Mouse (Mus musculus) embryonic fibroblast, embryonic 13.5 days (primary cell): ENCODE measurements at regions not wholly inside any gene's neighbourhood (a gene's known extent, or its start where the extent isn't known, plus 50 kb on each side); places are given as distances from the start of the nearest gene placed in this dataset.

Source experiments
- CTCF ChIP-seq: IDR thresholded peaks from 2 replicates; pipeline ENCODE4 v1.5.1; 2011; ENCODE audit warnings: mild to moderate bottlenecking, control low read depth, low read length, moderate library complexity, borderline replicate concordance; ENCODE audit not compliant: insufficient read depth
- POLR2A ChIP-seq: IDR thresholded peaks from 2 replicates; pipeline ENCODE4 v1.6.1; 2011; ENCODE audit warnings: low read depth, mild to moderate bottlenecking, control low read depth, low read length, moderate library complexity

DNA sequence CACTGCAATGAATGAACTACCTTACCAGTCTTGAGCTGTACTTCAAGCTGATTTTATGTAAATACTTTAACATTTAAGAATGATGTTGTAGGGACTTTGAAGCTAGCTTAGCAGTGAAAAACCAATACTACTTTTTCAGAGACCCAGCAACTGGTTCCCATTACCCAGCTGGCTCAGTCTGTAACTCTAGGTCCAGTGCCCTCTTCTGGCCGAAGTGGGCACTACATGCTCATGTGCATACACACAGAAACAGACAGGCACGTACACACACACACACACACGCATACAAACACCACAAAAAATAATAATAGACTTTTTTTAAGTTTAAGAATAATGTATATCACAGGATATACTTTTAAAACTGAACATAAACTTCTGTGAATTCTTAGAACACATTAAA lies 63.2 kb upstream of the Plscr5 start:
- TF ChIP-seq CTCF (peak; percentile 14; the same call in 1 of the 2 replicates), POLR2A (no peak)
